Mouse (Mus musculus): ENCODE results near the gene B830017H08Rik.

Gene B830017H08Rik

DNA sequence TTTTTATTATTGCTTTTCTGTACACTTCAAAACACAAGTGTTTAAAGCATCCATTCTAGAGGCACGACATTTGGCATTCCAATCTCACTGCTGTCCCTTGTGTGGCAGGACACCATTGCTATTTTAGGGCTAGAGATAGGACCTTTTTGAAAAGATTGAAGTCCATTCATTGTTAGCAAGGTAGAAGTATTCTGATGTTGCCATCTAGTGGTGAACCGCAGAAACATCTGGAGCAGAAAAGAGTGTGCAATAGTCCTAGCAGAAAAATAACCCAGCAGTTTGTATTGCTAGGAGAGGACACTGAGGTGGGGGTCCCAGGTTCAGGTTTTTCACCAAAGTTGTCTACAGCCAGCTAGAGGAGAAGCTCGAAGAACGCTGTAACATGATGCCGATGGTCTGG is 20.8 kb upstream of the B830017H08Rik start:
- DNase-seq = peak in 1 of 2 experiments; percentile 50

GRCm38 (mm10) chr16:17813173-17813572 is 19.7 kb upstream of the B830017H08Rik start:
- DNase-seq = no peak

- peak in 1 of 2 experiments; percentile 71 for DNase-seq
Observed at GRCm38 (mm10) chr16:17815411-17816402, 17.2 kb upstream of the B830017H08Rik start.

GRCm38 (mm10) chr16:17816528-17816927 is 16.4 kb upstream of the B830017H08Rik start:
- DNase-seq = no peak

GRCm38 (mm10) chr16:17826500-17826899 is 6.4 kb upstream of the B830017H08Rik start:
- no peak for DNase-seq

GRCm38 (mm10) chr16:17828229-17828628 is 4.7 kb upstream of the B830017H08Rik start:
- no peak for DNase-seq

- DNase-seq = peak; percentile 70 to 81
Observed at GRCm38 (mm10) chr16:17828867-17829266, 4.1 kb upstream of the B830017H08Rik start.

DNA sequence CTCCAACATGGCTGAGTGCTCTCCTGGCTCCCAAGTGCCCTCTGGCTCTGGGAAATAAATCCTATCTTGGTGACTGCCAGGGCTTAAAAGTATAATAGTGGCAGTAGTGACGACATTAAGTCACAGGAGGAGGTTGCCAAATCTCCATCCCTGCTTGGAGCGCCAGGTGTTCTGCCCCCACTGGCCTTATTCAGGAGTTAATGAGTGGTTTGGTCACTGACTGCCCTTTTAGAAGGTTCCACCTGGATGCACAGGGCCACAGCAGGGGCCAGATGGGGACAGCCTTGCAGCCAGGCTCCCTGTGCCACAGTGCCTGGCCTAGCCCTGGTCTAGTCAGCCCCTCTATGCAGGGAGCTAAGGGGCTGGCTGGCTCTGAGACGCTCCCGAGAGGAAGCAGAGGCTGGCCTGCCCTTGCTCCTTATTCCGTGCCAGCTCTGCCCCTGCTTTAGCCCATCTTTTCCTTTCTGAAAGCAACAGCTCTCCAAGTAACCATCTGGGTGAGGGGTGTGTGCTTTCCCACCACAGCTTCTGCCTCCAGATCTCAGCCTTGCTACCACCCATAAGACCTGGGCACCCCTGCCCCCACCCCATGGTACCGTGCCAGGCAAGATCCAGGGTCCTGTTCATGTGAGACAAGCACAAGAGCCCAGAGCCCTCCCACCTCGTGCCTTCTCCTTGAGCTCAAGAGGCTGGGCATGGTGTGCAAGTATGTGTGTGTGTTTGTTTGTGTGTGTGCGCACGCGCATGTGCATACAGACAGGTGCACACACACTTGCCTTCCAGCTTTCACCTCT is 2.3 kb upstream of the B830017H08Rik start:
- DNase-seq = peak; percentile 50 to 79

- DNase-seq = no peak
Observed at GRCm38 (mm10) chr16:17831781-17832180, 1.1 kb upstream of the B830017H08Rik start.

DNA sequence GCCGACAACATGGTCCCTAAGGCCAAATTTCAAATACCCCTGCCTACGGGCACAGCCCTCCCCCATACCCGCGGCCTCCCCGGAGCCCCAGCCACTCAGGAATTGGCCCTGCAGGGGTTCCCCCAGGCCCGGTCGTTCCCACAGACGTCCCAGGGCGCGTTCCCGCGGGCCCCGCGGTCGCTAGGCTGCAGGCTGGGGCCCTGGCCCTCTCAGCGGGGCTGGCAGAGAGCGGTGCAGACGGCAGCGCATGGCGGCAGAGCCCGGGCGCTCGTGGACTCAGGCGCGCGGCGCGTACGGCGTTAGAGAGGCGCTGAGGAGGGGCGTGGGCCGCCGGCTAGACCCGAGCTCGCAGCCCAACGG is 380 bp downstream of the B830017H08Rik start:
- no peak for DNase-seq

- DNase-seq = no peak
Observed at GRCm38 (mm10) chr16:17833681-17834399, 919 bp downstream of the B830017H08Rik start.

DNA sequence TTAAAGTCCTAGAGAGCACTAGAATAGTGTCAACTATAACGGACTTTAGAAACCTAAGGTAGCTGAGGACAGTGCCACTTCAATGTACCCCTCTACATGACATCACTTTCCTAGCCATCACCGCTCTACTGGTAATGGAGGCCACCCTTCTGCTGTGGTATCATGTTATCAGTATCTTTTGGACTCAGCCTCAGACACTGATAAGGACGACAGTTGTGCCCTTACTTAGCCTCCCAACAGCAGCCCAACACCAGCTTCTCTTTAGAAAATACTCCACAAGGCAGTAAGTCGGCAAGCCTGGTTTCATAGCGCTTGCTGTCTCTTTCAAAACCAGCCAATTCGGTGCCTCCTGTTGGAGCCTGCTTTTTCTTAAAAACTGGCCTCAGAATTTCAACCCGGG is 1.6 kb downstream of the B830017H08Rik start:
- DNase-seq = no peak

DNA sequence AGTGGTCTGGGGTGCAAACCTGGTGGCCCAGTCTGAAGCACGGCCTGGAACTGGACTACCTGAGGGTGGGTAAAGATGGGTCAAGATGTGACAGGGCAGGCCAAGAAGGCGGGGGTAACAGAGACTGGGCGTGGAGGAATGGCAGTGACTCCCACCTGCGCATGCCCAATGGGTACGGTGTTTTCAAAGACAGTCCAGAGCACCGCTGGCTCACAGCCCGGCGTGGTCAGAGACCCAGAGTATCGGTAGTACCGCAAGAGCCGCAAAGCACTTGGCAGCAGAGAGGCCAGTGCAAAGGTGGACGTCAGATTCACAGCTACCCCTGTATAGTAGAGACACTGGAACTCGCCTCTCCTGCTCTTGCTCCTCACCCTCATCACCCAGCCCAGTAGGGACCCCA is 2.6 kb downstream of the B830017H08Rik start:
- no peak for DNase-seq

DNA sequence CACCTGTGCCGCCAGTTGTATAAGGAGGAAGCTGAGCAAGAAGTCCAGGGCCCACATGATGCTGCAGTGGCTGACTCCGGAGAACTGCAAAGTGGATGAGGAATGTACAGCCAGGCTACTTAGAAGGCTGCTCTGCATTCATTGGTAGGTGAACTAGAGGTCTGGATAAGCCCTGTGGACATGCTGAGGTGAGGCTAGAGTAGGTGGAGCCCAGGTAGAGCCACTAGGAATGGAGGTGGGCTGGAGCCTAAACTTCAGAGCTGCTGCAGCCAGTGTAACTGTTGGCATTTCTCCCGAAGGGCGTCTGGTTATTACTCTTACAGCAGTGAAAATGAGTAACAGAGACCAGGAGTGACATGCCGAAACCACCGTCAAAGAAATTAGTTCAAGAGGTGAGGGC is 5.1 kb downstream of the B830017H08Rik start, which contains the start of gene Car15:
TSS of gene Car15 (minus strand) at position 314 of the 400 bp plus-strand sequence.
- peak; percentile 26 to 49 for DNase-seq

GRCm38 (mm10) chr16:17839976-17840375 is 7.1 kb downstream of the B830017H08Rik start:
- no peak for DNase-seq

DNA sequence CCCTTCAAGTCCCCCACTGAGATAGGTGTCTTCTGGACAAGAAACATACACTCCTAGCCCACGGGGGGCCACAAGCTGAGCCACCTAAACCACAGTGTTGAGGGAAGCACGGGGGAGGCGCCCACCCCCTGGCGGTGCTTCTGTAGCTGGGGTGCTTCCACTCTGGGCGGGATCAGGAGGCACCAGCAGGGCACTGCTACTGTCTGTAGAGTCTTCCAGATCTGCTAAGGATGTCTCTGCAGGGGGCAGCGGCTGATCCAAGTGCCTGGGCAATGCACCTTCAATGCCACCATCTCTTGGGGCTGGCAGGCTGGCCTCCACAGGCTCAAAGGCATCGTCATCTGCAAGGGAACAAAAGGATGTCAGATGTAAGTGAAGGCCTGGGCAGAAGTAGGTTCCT is 9.5 kb downstream of the B830017H08Rik start:
- no peak for DNase-seq

DNA sequence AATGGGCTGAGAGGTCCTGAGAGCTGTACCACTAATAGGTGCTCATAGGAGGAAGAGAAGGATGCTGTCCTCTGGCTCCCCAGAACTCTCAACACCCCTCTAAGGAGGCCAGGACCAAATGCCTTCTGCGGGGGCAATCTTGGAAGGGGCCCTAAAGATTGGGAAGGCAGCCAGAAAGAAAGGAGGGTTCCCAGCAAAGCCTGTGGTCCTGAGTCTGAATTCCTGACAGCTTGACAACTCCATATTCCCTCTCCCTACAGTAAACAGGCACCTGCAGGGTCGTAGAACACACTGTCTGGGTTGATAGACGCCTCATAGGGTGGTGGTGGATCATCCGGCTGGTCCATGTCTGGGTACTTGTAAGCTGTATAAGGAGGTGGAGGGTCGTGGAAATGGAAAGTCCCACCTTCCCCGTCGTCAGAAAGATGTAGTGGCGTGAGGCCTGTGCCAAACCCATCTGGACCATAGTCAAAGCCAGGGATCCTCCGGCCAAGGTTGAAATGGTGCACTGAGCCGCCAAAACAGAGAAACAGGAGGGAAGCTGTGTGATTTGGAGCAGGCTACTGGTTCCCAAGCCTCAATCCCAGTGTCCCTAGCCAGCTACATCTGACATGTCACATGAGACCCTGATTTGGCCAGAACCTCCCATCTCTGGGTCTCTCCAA is 10.9 kb downstream of the B830017H08Rik start:
- no peak for DNase-seq

DNA sequence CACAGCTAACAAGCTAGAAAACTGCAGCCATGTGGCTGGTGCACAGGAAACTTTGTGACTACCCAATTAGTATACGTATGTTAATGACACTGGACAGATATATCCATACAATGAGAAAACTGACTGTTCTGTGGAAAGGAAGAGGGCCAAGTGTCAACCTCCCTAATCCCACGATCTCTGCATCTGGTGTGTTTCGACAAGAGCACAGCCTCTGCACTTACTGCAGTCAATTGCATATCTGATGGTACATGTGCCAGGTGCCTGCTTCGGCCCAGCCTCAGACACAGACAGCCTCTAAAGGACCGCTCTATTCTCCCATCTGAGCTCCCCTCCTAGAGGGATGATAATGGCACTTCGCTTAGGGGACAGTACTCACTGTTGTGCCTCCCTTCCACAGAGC is 15.5 kb downstream of the B830017H08Rik start:
- no peak for DNase-seq

GRCm38 (mm10) chr16:17848928-17849327 is 16.0 kb downstream of the B830017H08Rik start:
- no peak for DNase-seq

- DNase-seq = no peak
Observed at GRCm38 (mm10) chr16:17849486-17849885, 16.6 kb downstream of the B830017H08Rik start.

GRCm38 (mm10) chr16:17851331-17851730 is 18.4 kb downstream of the B830017H08Rik start:
- no peak for DNase-seq

DNA sequence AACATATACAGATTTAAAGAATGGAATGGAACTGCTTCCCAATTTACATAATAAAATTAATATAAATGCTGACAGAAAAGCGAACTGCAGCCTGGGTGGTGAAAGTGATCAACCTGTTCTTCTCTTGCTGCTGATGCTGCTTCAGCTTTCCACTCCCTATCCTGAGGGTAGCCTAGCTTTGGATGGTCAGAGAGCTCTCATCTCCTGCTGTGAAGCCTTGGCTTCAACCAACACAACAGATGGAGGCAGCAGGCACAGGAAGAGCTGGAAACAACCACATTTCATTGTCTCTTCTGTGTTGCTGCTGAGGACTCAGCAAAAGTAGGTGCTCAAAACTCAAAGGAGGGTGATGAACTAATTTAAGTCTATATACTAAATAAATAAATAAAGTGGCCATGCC is 18.9 kb downstream of the B830017H08Rik start:
- no peak for DNase-seq

All from kidney, adult 8-10 months (tissue).